Mouse (Mus musculus): ENCODE data around the gene Cptp.

Cptp gene

GRCm38 (mm10) chr4:155841003-155841454 lies 28.2 kb downstream of the Cptp start:
- DNase-seq (ENCODE audit: low spot score), result peak; percentile 63

DNA sequence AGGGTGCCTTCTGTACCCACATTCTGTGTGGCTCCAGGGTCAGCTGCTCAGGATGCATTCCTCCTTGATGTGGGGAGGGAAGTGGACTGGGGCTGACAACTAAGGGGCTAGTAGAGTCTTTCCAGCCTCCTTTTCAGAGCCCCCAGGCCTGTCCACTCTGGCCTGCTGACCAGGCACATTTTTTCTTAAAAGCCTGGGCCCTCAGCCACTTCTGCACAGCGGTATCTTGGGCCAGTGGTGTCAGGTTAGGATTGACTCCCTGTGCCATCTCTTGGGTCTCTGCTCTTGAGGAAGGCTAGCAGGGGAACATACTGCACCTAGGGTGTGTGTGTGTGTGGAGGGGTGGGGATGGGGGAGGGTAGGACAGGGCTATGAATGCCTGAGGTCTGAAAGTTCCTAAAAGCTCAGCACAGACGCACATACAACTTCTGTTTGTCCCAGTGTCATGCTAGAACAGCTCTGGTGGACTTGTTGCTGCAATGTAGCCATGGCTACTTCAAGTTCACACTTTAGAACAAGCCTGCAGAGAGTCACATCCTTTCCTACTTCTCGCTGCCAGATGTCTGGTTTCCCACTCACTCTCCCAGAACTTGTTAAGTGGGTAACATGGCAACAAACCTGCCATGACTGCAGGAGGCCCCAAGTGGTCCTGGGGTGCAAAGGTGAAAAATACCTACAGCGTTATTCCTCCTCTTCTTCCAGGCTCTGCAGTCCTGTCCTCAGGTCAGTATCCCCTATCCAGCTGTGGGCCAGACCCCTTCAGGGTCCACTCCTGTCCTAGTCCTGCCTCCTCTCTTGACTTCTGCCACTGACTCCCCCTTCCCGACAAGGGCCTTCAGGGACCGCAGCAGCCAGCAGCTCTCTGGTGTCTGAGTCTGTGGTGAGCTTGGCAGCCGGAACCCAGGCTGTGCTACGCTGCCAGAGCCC lies 28.9 kb downstream of the Cptp start:
- no peak for DNase-seq (ENCODE audit: low spot score)

DNA sequence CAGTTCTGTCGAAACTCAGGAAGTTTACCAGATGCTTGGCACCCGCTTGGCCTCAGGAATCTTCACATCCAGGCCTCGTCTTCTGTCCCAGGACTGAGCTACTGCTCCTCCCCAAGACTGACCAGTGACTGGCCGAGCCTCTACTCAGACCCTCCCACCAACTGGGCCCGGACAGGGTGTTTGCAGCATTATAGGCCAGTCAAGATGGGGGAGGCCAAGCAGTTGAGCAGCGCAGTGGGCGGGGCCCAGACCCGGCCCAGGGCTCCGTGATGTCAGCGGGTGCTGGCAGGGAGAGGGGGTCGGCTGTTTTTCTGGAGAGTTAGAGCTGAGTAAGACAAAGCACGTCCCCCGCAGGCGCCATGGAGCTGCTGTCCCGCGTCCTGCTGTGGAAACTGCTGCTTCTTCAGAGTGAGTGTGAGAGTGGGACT lies 29.7 kb downstream of the Cptp start, which contains the start of gene Mxra8:
TSS of gene Mxra8 (plus strand) at position 198 of the 428 bp plus-strand sequence.
- peak; percentile 76 for DNase-seq (ENCODE audit: low spot score)

- DNase-seq (ENCODE audit: low spot score), result no peak
These were observed 30.8 kb downstream of the Cptp start for GRCm38 (mm10) chr4:155838187-155839153.

DNA sequence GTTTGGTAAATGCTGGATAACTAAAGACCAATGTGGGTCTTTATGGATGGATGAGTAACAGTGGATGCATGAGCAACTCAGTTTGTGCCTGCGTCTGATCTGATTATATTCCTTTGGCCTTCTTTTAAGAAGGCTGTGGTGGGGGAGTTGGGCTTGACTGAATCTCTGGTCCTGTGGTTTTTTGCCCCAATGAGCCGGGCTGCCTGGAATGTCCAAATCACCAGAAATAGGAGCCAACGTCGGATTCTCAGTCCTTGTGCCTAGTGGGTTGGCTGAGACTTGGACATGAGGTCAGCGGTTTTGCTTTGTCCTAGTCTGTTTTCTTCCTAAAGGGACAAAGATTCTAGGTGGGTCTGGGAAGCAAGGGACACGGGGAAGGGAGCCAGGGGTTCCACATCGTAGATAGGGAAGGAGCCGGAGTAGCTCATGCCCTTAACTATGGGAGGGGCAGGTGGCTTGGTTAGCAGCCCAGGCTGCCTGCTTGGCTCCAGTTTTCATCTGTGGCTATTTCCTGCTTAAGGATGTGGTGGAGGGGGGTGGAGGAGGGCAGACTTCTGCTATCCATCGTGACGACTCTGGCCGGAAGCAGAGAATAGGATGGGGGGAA lies 31.7 kb downstream of the Cptp start:
- DNase-seq (ENCODE audit: low spot score), result no peak

- peak; percentile 73 for DNase-seq (ENCODE audit: low spot score)
These were observed 35.4 kb downstream of the Cptp start for GRCm38 (mm10) chr4:155833836-155834235.

DNA sequence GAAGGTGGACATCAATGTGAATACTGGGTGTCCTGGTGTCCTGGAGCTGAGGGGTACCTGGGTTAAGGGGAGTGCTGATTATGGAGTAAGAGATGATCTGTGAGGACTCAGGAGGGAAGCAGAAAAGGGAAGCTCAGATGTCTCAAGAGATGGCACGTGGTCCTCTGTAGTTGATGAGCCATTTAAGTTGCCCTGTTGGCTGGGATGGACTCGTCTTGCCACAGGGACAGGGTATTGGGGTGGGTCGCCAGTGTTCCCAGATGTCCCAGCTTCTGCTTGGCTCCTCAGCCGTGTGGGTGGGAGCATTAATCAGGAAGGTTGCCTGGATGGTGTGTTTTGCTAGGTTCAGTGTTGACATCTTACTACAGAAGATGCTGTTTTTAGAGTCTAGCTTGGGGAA lies 36.0 kb downstream of the Cptp start:
- DNase-seq (ENCODE audit: low spot score), result no peak

DNA sequence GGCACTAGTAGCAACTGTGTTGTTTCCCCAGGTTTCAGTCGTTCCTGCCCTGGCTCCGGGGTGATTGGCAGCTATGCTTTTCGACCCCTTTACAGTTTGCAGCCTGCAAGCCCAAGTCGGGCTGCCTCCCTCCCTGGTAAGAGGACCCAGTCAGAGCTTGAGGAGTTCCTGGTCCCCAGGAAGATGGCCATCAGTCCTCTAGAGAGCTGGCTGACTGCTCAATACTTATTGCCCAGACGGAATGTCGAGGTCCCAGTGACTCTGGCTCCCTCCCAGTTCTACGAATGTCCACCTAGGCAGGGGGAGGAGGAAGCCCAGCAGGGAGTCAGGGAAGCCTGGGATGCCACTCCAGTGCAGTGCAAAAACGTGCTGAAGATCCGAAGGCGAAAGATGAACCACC lies 36.9 kb downstream of the Cptp start:
- DNase-seq (ENCODE audit: low spot score), result no peak

DNA sequence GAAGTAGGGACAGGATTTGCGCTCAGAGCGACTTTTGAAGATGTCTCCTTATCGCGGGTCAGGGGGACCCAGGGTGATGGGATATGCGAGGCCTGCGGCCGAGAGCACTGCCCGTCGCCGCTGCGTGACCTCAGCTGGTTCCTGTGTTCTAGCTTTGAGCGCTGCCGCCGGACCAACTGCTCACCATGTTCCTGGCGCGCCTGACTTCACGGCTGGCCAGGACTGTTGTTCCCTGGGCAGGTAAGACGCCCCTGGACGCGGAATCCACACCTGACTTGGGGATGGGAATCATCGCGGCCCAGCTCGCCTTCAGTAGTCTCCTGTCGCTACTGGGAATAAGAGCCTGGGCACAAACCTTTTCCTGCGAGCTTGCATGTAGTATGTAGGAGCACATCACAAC lies 37.4 kb downstream of the Cptp start:
- DNase-seq (ENCODE audit: low spot score), result no peak

- DNase-seq (ENCODE audit: low spot score), result peak; percentile 96
These were observed 38.0 kb downstream of the Cptp start, which contains the start of gene Aurkaip1 for GRCm38 (mm10) chr4:155831205-155831766. Gene Aurkaip1, plus strand, starts transcription at chr4:155831272.

GRCm38 (mm10) chr4:155830596-155830995 lies 38.6 kb downstream of the Cptp start:
- DNase-seq (ENCODE audit: low spot score), result no peak

DNA sequence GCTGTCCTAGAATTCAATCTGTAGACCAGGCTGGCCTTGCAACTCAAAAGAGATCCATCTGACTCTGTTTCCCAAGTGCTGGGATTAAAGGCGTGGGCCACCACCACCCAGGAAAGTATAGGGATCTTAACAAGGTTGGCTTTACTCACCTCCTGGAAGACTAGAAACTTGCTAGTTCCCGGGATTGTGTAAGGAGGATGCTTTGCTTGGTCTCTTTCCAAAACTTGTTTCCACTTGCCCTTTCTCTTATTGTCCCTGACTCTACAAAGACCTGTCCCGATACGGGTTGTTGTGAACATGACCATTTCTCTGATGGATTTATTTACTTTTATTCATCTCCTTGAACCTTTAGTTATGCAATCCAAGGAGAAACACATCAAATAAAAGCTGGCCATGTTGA lies 39.4 kb downstream of the Cptp start:
- DNase-seq (ENCODE audit: low spot score), result no peak

GRCm38 (mm10) chr4:155823443-155823842 lies 45.8 kb downstream of the Cptp start:
- DNase-seq (ENCODE audit: low spot score), result no peak

DNA sequence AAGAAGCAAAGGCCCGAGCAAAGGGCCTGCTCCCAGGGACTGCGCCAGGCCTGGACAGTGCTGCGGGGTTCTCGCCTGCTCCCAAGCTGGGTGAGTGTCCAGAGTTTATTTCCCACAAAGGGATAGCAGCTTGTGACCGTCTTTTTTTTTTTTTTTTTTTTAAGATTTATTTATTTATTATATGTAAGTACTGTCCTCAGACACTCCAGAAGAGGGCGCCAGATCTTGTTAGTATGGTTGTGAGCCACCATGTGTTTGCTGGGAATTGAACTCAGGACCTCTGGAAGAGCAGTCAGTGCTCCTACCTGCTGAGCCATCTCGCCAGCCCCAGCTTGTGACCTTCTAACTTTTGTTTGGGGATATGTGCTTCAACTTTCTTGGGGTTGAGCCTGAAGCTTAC lies 48.2 kb downstream of the Cptp start:
- no peak for DNase-seq (ENCODE audit: low spot score)

DNA sequence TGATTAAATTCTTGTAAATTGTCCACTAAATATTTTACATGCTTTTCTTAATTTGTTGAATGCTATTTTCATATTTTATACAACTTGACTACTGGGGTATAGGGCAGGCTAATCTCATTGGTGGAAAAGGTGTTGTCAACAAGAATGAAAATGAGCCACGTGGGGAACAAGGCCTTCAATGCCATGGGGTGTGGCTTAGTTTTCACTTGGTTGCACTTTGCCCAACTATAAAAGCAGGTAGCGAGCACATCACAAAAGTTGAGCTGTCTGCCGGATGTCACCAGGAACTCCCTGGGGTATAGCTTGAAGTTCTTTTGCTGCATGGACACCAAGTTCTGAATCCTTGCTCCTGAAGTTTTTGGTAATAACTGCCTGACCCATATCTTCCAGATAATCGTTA lies 51.7 kb downstream of the Cptp start:
- no peak for DNase-seq (ENCODE audit: low spot score)

Measured in ovary, postnatal 36 days (tissue).